Mouse (Mus musculus) thymus, postnatal 10 days (tissue): ENCODE measurements around the gene Ret.

Experiments used
- DNase-seq, 2 experiments: peaks; one replicate each; pipeline ENCODE4 v3.0.0; 2021; ENCODE audit warnings: low spot score in 2 of 2

The Ret gene

GRCm38 (mm10) chr6:118197440-118197975 lies at the start of gene Ret:
Gene Ret, minus strand, starts transcription at chr6:118197718.
- DNase-seq: no peak

- no peak for DNase-seq
These were observed 49.6 kb upstream of the Ret start for GRCm38 (mm10) chr6:118247161-118247560.

- DNase-seq: no peak
These were observed 46.6 kb upstream of the Ret start for GRCm38 (mm10) chr6:118244106-118244505.

DNA sequence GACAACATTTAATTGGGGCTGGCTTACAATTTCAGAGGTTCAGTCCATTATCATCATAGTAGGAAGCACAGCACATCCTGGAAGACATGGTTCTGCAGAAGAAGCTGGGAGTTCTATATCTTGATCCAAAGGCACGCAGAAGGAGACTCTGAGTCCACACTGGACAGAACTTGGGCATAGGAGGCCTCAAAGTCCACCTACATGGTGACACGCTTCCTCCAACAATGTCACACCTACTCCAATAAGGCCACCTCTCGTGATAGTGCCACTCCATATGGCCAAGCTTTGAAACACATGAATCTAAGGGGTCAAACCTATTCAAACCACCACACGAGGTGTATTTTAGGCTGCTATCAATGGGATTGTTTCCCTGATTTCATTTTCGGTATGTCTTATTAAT lies 45.4 kb upstream of the Ret start:
- no peak for DNase-seq

- no peak for DNase-seq
These were observed 28.6 kb upstream of the Ret start for GRCm38 (mm10) chr6:118226072-118226471.

DNA sequence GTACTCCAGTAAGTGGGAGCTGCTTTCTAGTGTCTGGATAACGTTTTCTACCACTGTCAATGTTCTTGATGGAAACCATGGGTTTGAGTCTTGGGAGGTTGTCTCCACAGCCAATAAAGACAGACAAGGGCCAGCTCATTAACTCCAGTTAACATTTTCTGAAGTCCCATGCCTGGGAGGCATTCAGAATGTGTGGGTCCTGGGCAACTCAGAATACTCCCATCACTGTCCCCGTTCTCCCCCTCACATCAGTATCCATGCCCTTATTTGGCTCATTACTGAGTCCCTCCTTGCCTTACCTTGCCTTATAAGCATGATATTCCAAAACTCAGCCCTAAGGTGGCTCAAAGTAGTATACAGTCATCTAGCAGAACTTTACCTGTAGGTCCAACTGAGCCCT lies 25.0 kb upstream of the Ret start:
- no peak for DNase-seq

DNA sequence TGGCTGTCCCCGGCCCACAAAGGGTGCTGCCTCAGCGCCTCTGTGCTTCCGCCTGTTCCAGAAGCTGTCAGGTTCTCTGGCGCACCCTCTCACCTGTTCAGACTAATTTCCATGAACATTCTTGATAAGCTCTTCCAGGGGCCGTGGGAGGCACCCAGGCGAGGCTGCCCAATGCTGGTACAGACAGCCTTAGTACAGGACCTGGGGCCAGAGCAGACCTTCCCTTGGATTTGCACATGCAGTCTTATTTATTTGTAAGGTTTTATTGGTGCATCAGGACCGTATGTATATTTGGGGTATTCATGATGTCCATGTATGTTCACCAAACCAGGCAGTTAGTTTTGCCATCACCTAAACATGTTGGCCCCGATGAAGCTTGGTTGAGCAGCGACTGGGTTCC lies 18.2 kb upstream of the Ret start:
- no peak for DNase-seq

DNA sequence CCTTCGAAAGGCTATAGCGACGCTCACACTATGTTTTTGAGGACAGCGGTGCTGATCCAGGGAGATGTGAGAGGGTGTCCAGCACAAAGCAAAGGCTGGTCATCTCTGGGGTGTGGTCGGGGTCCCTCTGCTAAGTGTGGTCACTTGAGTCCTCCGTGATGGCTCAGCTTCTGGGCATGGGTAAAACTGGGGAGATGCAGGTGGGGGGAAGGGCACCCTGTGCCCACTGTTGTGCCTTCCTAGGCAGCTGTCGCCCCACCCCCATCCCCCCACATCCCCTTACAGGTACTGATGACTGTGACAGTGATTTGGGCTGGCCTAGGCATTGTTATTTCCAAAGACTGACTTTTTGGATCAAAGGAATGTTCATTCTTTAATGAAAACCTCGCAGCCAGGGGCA lies 10.8 kb upstream of the Ret start:
- DNase-seq: no peak

GRCm38 (mm10) chr6:118206386-118206785 lies 8.9 kb upstream of the Ret start:
- DNase-seq: no peak

DNA sequence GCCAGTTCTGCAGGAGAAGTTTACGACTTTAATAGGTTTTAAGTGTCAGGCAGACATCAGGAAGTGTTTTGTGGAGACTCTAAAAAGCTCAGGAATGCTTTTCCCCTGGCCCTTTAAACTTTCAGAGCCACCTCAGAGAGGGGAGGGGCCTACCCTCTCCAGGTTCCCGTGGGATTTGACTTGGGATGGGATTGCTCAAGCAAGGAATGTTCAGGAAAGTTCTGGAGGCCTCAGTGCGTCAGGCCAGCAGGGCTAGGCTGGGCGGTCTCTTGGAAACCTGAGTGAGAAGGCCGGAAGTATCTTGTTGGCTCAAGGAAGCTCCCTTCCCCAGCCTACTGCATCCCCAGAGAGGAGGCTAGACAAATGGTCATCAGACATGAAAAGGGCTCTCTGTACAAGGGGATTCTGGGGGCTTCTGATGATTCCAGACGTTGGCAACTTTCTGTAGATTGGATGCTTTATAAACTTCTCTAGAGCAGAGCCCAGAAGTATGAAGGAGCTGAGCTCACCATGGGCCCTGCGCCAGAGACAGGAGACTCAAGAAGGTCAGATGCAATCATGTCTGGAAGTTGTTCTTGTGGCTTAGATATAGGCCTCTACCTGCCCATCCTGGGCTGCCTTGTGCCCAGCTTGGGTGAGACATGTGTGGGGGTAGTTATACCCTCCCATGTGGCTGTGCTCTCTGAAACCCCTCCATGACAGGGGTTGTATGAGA lies 7.8 kb upstream of the Ret start:
- DNase-seq: no peak

GRCm38 (mm10) chr6:118204112-118204511 lies 6.6 kb upstream of the Ret start:
- DNase-seq: no peak

DNA sequence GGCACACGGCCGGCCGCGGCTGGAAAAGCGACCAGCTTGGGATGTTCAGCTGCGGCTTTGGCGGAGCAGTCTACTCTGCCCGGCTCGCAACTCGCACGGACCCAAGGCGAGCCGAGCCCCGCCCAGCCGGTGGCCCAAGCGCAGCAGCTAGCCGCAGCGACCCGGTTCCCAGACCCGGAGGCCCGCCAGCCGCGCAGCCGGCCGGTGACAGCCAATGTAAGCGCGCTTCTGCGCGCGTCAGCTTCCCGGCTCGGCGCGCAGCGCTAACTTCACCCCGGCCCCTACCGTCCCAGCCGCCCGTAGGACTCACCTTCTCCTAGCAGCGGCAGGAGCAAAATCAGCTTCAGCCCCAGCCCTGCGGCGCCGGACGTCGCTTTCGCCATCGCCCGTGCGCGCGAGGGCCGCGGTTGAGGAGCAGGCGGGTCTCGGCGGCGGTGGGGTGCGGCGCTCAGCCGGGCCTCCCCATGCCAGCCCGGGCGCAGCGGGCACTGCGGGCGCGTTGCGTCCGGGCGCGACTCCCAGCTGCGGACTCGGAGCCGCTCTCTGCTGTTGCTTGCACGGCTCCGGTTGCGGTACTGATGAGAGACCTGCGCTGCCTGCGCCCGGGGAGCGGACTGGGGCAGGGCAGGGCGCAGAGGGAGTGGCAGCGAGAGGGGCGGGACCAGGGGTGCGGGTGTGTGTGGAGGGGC lies 623 bp downstream of the Ret start:
- no peak for DNase-seq

DNA sequence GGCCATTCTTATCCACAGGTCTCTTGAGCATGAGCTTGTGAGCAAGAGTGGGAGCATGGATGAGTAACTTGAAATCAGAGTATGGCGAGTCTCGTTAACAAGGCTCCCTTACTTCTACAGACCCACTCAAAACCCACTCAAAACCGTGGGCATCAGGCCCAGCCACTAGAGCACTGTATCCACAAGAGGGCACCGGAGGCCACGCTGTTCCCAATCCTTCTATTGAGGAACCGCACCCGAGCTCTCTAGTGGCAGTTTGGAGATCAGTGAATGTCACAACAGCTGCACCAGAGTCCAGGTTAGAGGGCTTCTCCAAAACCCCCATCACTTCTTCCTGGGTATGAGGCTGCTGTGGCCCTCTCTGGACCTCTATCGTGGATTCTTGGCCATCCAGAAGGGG lies 2.4 kb downstream of the Ret start:
- DNase-seq: no peak

- DNase-seq: no peak
These were observed 4.6 kb downstream of the Ret start for GRCm38 (mm10) chr6:118192882-118193281.

GRCm38 (mm10) chr6:118192199-118192598 lies 5.3 kb downstream of the Ret start:
- no peak for DNase-seq

- DNase-seq: no peak
These were observed 7.8 kb downstream of the Ret start for GRCm38 (mm10) chr6:118189764-118190163.

DNA sequence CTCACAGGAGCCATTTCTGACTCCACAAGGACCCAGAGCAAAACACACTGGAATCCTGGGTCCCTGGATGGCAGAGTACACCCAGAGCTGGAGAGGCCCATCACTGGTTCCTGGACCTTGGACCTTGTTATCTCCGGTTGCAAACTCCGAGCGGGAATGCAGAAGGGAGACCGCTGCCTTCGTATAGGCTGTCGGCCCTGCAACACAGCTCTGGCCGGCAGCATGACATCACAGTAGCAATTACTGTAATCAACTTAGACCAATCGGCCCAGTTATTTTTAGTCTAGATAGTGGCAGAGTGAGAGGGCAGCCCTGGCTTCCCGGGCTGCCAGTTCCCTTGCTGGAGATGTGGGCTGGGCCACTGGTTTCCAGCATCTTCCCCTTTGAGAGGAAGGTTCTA lies 8.9 kb downstream of the Ret start:
- DNase-seq: no peak

- DNase-seq: no peak
These were observed 10.3 kb downstream of the Ret start for GRCm38 (mm10) chr6:118187285-118187641.

DNA sequence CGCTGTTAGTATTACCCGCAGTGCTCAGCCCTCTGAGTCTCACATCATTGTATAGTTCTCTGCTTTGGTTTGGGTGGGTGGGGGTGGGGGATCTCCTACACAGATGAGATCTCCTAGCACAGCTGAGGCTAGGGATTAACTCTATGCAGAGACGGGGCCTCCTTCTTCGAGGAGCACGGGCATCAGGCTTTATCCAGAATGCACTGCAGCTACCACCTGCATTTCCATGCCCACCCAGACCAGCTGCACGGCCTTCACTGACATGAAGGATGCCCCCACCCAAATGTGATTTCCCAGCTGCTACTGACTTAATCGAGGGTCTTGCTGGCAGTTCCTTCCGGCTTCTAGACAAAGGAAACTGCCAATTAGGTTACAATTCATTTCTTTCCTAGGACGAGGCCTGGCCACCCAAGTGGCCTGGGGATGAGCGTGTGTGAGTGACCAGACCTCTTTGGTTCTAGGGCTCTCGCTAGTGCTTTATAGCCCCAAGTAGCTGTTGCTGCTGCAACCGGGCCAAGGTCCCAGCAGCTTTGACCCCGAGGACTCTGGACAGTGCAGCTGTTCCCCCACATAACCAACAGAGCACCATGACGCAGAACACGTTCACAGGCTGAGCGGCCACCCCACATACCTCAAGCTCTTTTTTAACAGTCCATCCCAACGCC lies 10.8 kb downstream of the Ret start:
- no peak for DNase-seq

DNA sequence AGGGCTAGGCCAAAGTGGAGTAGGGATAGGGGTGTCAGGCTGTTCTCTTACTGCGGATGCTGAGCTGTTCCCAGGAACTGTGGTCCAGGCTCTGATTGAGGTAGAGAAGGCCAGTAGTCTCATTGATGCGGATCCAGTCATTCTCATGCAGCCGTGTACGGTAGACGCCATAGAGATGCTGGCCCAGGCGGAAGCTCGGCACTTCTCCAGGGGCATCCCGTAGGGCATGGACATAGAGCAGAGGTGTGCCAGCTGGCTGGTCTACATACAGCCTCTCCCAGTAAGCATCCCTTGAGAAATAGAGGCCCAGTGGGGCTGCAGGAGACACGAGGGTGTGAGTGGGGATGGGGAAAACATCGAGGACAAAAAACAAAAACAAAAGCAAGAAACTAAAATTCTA lies 13.4 kb downstream of the Ret start:
- no peak for DNase-seq

- DNase-seq: no peak
These were observed 17.5 kb downstream of the Ret start for GRCm38 (mm10) chr6:118180085-118180423.

- peak in 1 of 2 experiments; percentile 47 for DNase-seq
These were observed 18.0 kb downstream of the Ret start for GRCm38 (mm10) chr6:118179316-118180084.
